Mouse (Mus musculus): ENCODE data around the gene Wscd1.

The Wscd1 gene

GRCm38 (mm10) chr11:71822031-71822430, 72.3 kb downstream of the Wscd1 start:
- DNase-seq (ENCODE audit: low read depth, low spot score) = no peak

DNA sequence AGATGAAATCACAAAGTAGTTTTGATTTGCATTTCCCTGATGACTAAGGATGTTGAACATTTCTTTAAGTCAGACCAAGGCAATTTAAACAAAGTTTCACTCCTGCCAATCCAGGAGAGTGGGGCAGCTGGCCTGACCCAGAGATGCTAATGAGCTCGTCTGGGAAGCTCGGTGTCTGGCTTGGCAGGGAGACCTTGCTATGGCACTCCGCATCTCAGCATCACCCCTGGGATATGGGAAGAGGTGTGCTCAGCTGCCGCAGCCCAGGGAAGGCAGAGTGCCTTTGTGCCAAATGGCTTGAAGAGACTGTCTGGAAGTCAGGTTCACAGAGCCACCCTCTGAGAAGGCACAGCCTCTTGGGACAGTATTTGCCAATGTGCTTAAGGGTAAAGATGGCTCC, 75.3 kb downstream of the Wscd1 start:
- no peak for DNase-seq (ENCODE audit: low read depth, low spot score)

All from embryo, embryonic 11.5 days (tissue).